Mouse (Mus musculus) liver, postnatal 0 days (tissue): ENCODE data around the gene Igfbp7. TPM values are rescaled to one million over a fixed set of nuclear protein-coding genes. Genes with fewer than 3 reads are reported as not detected.

Experiments
- ATAC-seq: fragments of 200-750 bp; cut with Nextera tagmentation; 2 replicates; pipeline ENCODE4 v1.8.0; 2017; ENCODE audit warnings: mild to moderate bottlenecking, moderate library complexity
- DNase-seq: peaks from one replicate; pipeline ENCODE4 v3.0.0-alpha.2; 2016
- H3K27ac ChIP-seq: fragments of 300-500 bp; sonication (generic); 2 replicates; pipeline ENCODE4 v1.5.1; 2014; ENCODE audit warnings: antibody characterized with exemption, moderate library complexity, mild to moderate bottlenecking, low read depth
- H3K27me3 ChIP-seq: fragments of 300-500 bp; sonication (generic); 2 replicates; pipeline ENCODE4 v1.6.1; 2014; ENCODE audit warnings: low read length, control low read depth, mixed read lengths; ENCODE audit not compliant: insufficient read depth
- H3K36me3 ChIP-seq: fragments of 300-500 bp; sonication (generic); replicated peaks from 2 replicates; pipeline ENCODE4 v1.6.1; 2014; ENCODE audit warnings: mild to moderate bottlenecking, control low read depth, low read length, moderate library complexity, mixed read lengths; ENCODE audit not compliant: insufficient read depth
- H3K4me1 ChIP-seq: fragments of 300-500 bp; sonication (generic); 2 replicates; pipeline ENCODE4 v1.6.1; 2014; ENCODE audit warnings: antibody characterized with exemption, mild to moderate bottlenecking, control low read depth; ENCODE audit not compliant: insufficient read depth
- H3K4me2 ChIP-seq: fragments of 300-500 bp; sonication (generic); 2 replicates; pipeline ENCODE4 v1.6.1; 2014; ENCODE audit warnings: low read depth, mild to moderate bottlenecking, low read length, moderate library complexity, mixed read lengths
- H3K4me3 ChIP-seq: fragments of 300-500 bp; sonication (generic); 2 replicates; pipeline ENCODE4 v1.5.1; 2014; ENCODE audit warnings: low read depth, low read length
- H3K9ac ChIP-seq: fragments of 300-500 bp; sonication (generic); replicated peaks from 2 replicates; pipeline ENCODE4 v1.6.1; 2014; ENCODE audit warnings: mild to moderate bottlenecking, moderate library complexity
- H3K9me3 ChIP-seq: fragments of 300-500 bp; sonication (generic); 2 replicates; pipeline ENCODE4 v1.6.1; 2016; ENCODE audit warnings: mild to moderate bottlenecking, control low read depth, low read length, mixed read lengths
- CTCF ChIP-seq: sonication (generic); IDR thresholded peaks from 2 replicates; pipeline ENCODE4 v1.5.1; 2016; ENCODE audit warnings: antibody characterized with exemption, low read depth
- EP300 ChIP-seq: IDR thresholded peaks from 2 replicates; pipeline ENCODE4 v1.6.1; 2016; ENCODE audit warnings: antibody characterized with exemption, low read depth, mild to moderate bottlenecking
- WGBS: fragments of 180-500 bp; shearing (Covaris S2); extraction: QIAGEN DNeasy Blood & Tissue Kit; methylation state at CpG from one replicate; pipeline ENCODE4 v1.1.7; 2014; ENCODE audit not compliant: insufficient replicate concordance; 5-methylcytosine and 5-hydroxymethylcytosine counted together
- polyA plus RNA-seq: library from polyadenylated mRNA; unstranded; fragments of >200 nt; fragmentation: Nextera tagmentation; extraction: Ambion mirVana; gene quantifications from 2 replicates; pipeline ENCODE4 v1.2.1, GENCODE M21; 2015

Igfbp7 gene
- polyA plus RNA-seq, 1 experiment from 2014 or later, result 89.6 TPM

GRCm38 (mm10) chr5:77402137-77402536 is 5.7 kb downstream of the Igfbp7 start:
- TF ChIP-seq CTCF (no peak), EP300 (no peak)
- no peak for DNase-seq
- peaks cover under 1% of the 10 kb centered on the region; the same call in 1 of the 2 replicates for H3K27me3 ChIP-seq
- H3K27ac ChIP-seq, result no peak overlapping the region
- no peak overlapping the region for H3K9ac ChIP-seq
- no peaks in the 10 kb centered on the region for H3K4me1 ChIP-seq
- no peak for ATAC-seq
- no peak overlapping the region for H3K4me2 ChIP-seq
- no peak overlapping the region for H3K4me3 ChIP-seq
- no peaks in the 10 kb centered on the region for H3K9me3 ChIP-seq
- WGBS, result 47% methylated on average over 5 of the region's 5 CpGs
- no peaks in the 10 kb centered on the region for H3K36me3 ChIP-seq

DNA sequence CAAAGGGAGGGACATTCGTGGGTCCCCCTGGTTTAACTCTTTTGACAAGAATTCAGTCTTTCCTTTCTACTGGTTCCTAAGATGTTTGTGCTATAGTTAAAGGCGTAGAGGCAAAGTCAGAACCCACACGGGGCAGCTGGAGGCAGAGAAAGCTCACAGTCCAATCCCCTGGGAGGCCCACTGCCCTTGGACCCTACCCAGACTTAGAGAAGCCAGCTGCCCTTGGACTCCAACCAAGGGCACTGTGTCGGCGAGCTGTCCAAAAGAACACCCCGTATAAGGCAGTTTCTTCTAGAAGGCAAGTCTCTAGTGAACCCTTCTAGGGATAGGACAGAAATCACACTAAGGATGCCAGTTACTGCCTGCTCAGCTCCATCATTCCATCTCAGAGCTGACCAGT is 7.0 kb downstream of the Igfbp7 start:
- Histone ChIP-seq H3K27me3 (no peaks in the 10 kb centered on the region), H3K9me3 (no peaks in the 10 kb centered on the region), H3K27ac (no peak overlapping the region), H3K9ac (no peak overlapping the region), H3K4me3 (no peak overlapping the region), H3K4me2 (no peak overlapping the region), H3K36me3 (no peaks in the 10 kb centered on the region), H3K4me1 (no peaks in the 10 kb centered on the region)
- TF ChIP-seq CTCF (no peak), EP300 (no peak)
- DNase-seq, result no peak
- no peak for ATAC-seq
- 71% methylated on average over 6 of the region's 6 CpGs for WGBS

DNA sequence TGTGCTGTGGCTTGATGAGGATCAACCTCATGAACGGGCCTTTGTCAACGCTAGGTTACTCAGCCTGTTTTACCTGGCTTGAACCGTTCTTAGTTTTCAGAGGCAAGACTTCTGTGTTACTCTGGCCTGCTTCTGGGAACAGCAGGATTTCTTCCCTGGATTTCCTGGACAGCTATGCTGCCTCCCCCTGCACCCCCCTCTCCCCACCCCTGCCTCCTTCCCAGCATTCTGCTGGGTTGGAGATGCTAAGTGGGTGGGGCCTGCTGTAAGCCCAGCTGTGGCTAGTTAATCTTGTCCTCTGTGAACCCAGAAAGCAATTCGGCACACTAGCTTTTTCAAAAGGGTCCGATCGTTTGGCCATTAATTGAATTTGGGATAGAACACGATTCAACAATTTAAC is 7.7 kb downstream of the Igfbp7 start:
- DNase-seq (no peak), ATAC-seq (no peak)
- WGBS, result 84% methylated on average over 7 of the region's 7 CpGs
- no peak overlapping the region for H3K4me2 ChIP-seq
- no peaks in the 10 kb centered on the region for H3K27me3 ChIP-seq
- no peaks in the 10 kb centered on the region for H3K4me1 ChIP-seq
- no peaks in the 10 kb centered on the region for H3K36me3 ChIP-seq
- H3K4me3 ChIP-seq, result no peak overlapping the region
- no peak overlapping the region for H3K27ac ChIP-seq
- no peaks in the 10 kb centered on the region for H3K9me3 ChIP-seq
- TF ChIP-seq CTCF, result no peak
- TF ChIP-seq EP300, result no peak
- no peak overlapping the region for H3K9ac ChIP-seq

DNA sequence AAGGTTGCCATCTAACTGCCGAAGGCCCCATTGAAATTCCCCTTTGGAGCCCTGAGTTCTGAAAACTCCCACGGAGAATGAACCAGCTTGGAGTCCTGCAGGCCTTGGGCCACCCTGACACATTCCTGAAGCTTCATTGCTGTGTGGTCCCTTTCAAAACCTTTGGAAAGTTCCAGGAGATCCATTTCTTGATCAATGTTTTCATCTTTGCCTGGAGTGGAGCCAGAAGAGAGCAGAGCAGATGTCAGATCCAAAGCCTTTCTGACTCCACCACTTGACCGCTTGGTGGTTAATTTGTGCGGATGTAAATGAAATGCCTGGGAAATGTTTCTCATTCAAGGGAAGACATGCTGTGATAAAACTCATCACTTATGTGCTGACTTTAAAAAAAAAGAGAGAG is 8.8 kb downstream of the Igfbp7 start:
- Histone ChIP-seq H3K36me3 (no peaks in the 10 kb centered on the region), H3K4me3 (no peak overlapping the region), H3K4me2 (no peak overlapping the region), H3K9me3 (no peaks in the 10 kb centered on the region), H3K9ac (no peak overlapping the region), H3K4me1 (no peaks in the 10 kb centered on the region), H3K27ac (no peak overlapping the region), H3K27me3 (no peaks in the 10 kb centered on the region)
- WGBS, result 81% methylated on average over 4 of the region's 4 CpGs
- ATAC-seq (no peak), DNase-seq (no peak)
- TF ChIP-seq EP300 (no peak), CTCF (no peak)

DNA sequence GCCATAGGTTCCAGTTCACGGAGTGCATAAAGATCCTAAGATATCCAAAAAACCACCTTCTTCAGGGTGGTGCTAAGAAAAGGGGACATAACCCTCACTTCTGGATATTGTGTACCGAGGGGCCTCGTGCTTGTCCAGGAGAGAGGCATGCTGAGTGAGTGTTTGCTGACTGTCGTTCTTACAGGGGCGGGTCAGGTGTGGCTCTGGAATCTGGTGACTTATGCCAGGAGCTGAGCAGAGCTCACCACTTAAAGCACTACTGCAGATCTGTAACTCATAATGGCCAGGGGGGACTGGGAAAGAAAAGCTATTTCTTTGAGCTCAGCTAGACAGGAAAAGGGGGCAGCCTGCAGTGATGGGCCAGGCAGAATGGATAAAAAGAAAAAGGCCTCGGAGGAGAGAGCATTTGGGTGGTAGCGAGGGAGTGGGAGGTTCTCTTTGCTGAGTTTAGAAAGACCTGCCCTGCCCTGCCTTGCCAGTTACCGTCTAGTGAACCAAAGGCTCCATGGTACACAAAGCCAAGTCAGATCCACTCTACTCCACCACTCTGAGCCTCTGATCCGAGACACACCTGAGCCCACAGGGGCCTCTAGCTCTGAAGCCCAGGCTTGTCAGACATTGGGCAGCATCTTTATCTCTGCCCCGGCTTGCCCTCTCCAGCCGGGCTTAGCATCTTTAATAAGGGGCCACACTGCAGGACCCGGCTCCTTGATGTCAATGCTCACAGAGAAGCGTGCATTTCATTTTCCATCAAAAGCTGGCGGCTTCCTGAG is 9.4 kb downstream of the Igfbp7 start:
- H3K9ac ChIP-seq, result no peak overlapping the region
- no peak for TF ChIP-seq CTCF
- no peak for TF ChIP-seq EP300
- WGBS, result 64% methylated on average over 14 of the region's 14 CpGs
- DNase-seq (no peak), ATAC-seq (no peak)
- no peak overlapping the region for H3K4me2 ChIP-seq
- H3K9me3 ChIP-seq, result no peaks in the 10 kb centered on the region
- H3K36me3 ChIP-seq, result no peaks in the 10 kb centered on the region
- H3K4me3 ChIP-seq, result no peak overlapping the region
- no peaks in the 10 kb centered on the region for H3K4me1 ChIP-seq
- no peak overlapping the region for H3K27ac ChIP-seq
- no peaks in the 10 kb centered on the region for H3K27me3 ChIP-seq

- no peak for TF ChIP-seq EP300
- no peak for TF ChIP-seq CTCF
- Histone ChIP-seq H3K9me3 (no peaks in the 10 kb centered on the region), H3K27ac (0 out of 2 replicates have a peak overlapping the region, but pooled peaks have one; percentile 3), H3K4me2 (no peak overlapping the region), H3K27me3 (no peaks in the 10 kb centered on the region), H3K9ac (no peak overlapping the region), H3K36me3 (no peaks in the 10 kb centered on the region), H3K4me3 (no peak overlapping the region), H3K4me1 (no peaks in the 10 kb centered on the region)
- no peak for ATAC-seq
- 74% methylated on average over 9 of the region's 9 CpGs for WGBS
- no peak for DNase-seq
Measured at GRCm38 (mm10) chr5:77393990-77394618, 13.7 kb downstream of the Igfbp7 start.
